Mouse (Mus musculus): ENCODE measurements at regions not wholly inside any gene's neighbourhood (a gene's known extent, or its start where the extent isn't known, plus 50 kb on each side); places are given as distances from the start of the nearest gene placed in this dataset.

DNA sequence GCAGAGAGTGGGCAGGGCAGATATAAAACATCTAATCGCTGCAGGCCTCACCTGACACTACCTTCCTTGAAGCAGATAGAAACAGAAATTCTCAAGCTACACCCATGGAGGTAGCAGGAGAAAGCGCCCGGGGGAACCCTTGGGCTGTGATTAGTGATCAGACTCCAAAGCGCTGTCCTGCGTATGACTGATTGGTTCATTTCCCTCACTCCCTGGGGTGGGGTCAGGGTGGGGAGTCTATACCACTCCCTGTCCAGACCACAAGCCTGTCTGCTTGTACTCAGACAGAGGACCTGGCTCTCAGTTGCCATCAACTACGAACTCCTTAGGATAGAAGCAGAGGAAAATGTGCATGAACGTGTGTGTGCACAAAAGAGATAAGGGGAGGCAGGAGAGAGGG lies 77.7 kb downstream of the Gm826 start:
- DNase-seq, result no peak

DNA sequence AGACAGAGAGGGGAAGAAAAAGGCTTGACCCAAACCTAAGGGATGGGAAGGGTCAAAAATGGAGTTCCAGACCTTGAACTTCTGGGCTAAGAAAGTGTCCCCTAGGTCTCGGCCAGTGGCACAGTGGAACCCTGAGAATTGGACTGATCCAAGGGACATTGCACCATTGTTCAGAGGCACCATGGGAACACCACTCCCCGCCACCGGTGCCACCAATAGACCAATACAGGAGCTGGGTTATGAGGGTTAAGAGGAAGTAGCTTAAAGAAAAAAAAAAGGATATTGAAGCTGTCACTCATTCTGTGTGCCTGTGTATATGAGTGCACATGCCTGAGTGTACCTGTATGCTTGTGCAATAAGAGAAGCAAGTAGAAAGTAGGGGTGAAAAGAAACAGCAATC lies 83.7 kb downstream of the Gm826 start:
- no peak for DNase-seq

DNA sequence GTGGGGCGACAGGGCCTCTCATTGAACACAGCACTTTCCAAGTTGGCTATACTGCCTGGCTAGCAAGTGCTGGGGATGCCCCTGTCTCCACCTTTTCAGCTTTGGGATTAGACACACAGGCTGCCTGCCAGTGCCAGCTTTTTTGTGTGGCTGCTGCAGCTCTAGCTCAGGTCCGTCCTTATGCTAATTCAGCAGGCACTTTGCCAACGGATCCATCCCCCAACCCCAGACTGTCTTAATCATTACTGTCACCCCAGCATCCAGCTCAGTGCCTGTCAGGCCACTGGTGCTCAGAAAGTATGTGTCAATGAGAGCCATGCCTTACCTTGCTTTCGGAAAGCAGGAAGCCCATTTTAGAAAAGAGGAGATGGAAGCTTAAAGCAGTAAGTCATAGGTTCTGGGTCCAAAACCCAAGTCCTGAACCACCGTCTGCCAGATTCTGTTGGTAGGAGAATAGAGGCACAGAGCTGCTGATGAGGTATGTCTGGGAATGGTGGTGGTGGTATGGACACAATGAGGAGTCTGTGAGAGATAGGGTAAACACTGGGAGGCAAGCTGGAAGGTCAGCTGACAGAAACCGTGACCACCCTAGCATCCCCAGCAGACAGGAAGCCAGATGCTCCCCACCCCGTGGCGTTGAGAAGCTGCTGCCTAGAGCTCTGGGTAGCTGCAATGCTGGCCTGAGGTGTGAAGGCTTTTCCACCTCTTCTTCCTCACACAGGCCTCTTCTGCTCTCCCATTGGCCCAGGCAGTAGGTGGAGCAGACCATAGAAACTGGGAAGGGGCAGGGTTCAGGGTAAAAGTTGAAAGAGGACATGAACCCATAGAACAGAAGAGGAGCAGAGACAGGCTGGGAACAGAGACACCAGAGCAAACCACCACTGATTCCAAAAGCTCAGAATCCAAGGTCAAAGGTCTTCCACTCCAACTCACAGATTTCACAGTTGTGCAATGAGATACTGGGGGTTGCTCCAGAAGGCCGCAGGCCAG lies 84.6 kb downstream of the Gm826 start:
- no peak for DNase-seq

DNA sequence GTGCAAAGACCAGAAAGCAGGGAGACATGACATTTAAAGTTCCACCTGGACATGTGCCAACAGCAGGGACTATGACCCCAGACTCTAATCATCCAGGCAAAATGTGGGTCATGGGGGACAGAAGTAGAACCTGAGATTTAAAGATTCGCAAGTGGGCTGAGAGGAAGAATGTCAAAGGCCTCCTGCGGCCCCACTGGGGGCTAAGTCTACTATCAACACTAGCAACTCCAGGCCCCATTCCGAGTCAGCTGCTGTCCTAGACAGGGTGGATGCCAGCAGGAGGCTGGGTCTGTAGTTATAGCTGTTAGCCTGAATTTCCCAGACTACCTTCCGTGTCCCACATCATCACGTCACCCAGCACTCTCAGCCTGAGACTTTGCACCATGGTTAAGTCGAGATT lies 86.7 kb downstream of the Gm826 start:
- no peak for DNase-seq

DNA sequence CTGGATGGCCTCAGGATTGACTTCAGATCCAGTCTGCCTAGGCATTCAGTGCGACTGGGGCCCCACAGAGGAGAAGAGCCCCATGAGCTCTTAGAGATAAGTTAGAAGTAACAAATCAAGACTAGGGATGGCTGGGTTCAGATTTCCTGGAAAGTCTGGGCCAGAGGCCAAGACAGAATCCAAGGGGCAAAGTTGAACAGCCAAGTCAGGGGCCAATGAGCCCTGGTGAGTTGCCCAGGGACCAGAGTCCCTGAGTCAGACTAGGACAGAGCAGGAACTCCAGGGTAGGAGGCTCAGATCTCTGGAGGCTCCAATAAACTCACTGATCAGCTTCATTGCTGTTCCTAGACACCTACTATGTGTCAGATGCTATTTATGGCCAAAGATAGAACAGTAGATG lies 87.6 kb downstream of the Gm826 start:
- peak; percentile 56 for DNase-seq

DNA sequence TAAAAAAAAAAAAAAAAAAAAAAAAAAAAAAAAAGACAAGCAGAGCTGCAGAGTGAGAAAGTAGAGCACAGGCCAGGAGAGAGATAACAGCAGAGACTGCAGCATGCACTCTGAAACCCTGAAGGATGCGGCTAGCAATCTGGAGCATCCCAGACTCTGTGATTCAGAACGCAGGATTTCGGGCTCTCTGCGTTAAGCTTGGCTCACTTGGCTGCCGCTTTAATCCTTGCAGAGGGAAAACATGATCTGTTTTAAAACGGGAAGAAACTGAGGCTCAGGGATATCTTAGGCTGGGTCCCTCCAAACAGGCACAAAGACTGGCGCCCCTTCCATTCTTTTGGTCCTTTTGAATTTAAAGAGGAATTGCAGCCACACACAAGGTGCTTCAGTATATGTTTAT lies 89.1 kb downstream of the Gm826 start:
- no peak for DNase-seq

DNA sequence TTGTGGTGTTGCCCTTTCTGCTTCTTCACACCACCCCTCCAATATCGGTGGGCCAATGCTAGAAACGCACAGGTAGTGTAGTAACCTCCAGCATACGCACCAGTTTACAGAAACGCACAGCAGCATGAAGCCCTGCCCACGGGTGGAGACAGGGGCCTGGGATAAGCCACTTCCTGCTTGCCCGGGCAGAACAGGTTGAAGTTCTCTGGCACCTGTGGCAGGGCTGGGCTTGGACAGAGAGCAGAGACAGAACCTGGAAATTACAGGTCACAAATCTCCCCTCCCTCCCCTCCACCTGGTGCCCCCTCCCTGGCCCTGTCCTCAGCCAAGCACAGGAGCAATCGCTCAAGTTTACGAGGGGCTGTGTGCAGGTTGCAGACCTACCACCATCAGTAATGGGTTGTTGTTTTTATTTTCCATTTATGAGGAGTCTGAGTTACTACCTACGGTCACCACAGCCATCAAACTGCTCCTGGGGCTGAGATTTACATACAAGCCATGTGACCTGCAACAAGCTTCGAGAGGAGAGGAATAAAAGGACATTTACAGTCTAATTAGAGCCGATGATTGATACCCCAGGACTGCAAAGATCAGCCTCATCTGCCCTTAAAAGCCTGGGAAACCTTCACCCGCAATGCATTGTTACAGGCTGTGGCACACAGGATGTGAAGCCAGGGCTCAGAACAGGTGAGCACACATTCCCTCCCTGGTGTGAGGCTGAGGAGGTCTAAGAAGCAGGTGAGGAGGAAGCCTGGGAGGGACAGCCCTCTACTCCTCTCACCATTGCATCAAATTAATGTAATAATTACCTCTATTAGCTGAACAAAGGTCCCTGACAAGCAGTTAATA lies 93.2 kb downstream of the Gm826 start:
- no peak for DNase-seq

DNA sequence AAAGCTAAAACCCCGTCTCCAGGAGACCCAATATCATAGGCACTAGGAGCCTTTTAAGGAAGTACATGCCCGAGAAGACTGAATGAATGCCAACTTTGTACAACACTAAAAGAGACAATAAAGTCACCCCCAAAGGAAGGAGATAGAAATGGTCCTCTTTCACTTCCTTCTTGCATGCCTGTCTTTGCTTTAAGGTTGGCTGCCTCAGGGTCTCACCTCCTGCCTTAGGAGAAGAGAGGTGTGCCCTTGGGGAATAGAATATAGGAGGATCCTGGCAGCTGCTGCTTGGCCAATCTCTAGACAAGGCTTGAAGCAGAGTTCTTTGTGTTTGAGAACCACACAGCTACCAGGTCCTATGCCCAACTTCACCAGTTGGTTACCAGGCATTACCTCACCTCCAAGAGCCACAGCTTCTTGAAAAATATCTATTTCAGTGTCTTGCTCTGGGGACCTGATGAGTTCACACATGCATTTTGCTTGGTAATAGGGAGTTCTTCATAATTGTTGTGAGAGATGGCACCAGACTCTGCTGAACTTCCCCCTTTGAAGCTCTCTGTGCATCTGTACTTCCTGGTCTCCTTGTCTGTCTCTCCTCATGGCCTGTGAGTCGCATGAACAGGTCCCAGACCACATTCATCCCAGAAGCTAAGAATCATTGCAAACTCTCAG lies 96.4 kb downstream of the Gm826 start:
- DNase-seq, result no peak

DNA sequence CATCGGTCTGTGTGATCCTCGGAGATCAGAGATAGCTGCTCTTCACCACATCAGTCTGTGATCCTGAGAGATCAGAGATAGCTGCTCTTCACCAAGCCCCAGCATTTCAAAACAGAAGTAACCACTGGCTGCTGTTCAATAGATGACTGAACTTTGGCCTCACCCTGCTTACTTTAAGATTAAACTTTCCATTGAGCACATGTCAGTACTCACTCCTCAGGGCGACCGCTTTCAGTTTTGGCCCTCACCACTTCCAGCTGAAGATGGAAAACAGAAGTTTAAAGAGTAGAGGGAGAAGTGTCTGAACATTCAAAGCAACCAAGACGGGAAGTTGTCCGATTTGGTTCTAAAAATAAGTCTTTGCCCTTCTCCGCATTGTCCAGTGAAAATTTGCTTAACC lies 97.2 kb downstream of the Gm826 start:
- peak; percentile 11 for DNase-seq

DNA sequence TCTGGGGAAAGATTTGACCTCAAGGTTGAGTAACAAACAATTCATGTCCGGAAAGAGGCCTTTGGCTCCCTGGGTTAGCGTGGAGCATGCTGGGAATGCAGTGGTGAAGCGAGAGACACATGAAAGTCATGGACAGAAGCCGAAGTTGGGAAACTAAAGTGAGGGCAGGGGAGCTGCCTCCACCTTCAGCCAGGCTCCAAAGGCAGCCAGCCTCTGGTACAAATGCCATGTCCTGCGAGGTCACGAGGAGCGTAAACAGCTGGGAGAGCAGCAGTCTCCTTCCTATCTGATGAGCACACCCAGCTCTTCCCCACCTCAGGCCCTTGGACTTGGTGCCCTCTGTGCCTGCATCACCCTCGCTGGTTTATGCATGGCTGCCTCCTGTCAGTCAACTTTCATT lies 103.2 kb downstream of the Gm826 start:
- DNase-seq, result peak; percentile 32

DNA sequence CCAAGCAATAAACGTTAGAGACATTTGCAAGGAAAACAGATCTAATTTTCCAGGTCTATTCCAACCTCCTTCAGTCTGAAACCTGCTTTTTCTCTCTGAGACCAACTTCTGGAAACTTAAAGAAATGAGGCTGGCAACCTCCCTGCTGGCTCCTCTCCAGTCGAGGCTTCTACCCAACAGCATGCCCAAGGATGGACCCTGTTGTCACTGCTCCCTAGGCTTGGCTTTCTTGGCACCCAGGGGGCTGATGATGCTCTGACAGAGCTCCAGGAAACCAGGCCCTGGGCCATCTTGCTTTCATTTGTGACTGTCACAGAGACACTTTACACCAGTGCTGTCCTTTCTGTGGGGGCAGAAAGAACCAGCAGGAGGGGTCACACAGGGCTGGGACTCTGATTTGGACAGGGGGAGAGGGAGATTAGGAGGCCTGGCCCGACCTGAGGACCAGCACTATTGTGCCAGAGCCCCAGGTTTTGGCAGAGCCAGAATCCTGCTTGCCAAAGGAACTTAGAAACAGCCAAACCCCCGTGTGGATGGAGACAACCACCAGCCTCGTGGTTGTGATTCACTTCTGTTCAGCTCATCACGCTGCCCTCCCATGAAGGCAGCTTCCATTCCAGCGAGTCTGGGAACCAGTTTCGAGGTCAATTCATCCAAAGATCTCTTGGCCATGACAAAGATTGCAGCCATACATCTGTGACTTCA lies 105.5 kb downstream of the Gm826 start:
- no peak for DNase-seq

DNA sequence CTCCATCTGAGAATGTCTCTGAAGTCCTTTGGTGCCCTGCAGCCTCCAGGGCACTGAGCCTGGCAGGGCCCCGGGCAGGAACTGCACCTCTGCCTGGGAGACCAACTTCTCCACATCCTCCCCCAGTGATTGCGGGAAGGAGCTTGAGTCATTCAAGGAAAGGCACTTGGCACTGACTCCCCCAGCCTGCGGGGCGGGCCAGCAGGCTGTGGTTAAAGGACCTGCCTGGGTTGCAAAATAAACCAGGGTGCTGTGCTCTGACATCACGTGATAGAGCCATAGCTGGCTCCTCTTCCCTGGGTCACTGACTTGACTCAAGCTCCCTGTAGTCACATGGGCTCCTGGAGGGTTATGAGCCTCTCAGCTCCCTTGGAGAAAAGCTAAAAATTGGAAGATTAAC lies 108.5 kb downstream of the Gm826 start:
- DNase-seq, result peak; percentile 77

DNA sequence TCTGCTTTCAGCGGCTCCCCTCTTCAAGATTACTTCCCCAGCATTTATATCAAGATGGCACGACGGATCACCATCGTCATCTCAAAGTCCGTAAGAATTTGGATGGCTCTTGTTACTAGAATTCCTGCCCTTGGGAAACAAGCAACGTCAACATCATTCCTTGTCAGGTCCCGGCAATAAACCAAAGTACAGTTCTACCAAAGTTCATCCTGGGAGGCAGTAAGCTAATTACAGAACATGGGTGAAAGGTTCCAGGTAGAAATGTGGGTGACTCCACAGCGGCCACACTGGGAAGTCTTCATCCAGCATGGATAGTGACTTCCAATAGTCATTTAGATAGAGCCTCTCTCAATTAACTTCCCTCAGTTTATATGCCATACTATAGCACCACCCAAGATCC lies 110.6 kb downstream of the Gm826 start:
- no peak for DNase-seq

DNA sequence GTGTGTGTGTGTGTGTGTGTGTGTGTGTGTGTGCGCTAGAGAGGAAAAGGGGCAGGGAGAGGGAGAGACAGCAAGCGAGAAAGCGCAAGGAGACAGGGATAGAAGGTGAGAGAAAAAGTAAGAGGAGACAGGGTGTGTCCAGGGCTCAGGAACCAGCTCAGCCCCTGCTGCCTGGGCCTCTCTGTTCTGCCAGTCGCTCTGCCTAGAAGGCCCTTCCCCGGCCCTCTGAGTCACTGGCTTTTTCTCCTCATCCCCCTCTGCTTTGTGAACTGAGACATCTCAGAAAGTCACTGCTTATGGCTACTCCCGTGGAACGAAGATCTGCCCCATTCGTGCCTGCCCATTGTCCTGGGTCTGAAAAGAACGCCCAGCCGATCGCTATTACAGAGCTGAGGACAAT lies 112.2 kb downstream of the Gm826 start:
- no peak for DNase-seq

DNA sequence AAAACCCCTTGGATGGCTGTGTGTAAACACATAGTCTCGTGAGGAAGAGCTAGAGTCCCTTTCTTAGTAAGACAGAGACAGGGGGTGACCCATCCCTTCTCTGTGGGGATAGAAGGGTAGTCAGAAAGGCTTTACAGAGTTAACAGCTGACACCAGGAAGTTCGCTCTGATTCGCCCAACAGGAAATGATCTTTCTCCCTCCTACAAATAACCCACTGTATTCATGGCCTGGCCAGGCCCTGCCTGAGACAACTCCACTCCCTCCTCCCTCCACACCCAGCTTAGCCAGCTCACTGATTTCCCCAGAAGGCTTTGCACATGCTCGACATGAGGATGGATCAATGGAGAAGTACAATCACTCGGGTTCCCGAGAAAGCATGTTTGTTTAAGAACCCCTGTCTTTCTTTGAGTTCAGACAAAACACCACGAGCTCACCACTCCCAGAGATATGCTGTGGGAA lies 113.4 kb downstream of the Gm826 start:
- no peak for DNase-seq

DNA sequence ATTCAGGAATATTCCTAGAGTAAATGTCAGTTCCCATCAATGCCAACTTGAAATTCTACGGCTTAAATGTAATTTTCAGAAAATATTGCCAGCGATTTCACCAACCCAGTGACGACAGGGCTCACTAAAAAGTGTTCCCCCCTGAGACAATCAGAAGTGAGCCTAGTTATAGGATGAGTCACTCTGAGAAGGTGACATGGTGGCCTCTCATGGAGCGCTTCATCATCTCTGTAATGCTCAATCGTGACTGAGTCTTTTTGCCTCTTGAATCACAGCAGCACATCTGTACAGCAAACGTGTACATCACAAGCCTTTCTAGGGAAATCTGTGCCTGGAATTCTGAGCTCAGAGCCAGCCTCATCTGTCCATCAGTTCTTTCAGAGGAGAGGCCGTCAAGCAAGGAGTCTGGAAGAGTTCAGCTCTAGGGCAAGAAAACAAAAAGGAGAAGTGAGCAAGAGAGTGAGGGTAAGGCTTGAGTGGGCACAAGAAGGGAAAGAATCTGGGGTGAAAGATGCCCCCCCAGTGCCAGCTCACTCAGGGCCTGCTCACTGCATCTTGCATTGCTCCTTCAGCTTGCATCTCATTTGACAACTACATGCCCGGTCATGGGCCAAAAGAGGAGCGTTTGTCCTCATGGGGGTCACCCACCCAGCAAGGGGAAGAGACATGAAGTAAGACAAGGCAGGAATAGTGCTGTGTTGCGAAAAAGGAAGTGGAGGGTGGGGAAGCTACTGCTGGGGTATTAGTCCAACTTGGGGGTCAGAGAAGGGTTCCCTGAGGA lies 119.7 kb downstream of the Gm826 start:
- DNase-seq, result no peak

DNA sequence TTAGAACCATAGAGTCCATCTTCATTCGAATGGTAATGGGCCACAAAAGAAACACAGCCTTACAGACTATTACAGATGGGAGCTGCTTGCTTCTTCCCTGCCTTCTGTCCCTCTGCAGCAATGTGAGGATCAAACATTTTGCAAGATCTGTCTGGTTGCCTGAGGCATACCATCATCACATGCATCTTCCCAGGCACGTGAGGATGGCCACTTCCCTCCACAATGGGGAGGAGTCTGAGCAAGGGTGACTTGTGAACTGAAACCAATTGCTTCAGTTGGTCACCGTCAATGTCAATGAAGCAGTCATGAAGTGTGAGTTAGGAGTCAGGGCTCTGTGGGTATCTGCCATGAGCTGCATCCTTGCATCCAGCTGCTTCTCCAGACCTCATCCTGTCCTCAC lies 123.5 kb downstream of the Gm826 start:
- DNase-seq, result no peak

DNA sequence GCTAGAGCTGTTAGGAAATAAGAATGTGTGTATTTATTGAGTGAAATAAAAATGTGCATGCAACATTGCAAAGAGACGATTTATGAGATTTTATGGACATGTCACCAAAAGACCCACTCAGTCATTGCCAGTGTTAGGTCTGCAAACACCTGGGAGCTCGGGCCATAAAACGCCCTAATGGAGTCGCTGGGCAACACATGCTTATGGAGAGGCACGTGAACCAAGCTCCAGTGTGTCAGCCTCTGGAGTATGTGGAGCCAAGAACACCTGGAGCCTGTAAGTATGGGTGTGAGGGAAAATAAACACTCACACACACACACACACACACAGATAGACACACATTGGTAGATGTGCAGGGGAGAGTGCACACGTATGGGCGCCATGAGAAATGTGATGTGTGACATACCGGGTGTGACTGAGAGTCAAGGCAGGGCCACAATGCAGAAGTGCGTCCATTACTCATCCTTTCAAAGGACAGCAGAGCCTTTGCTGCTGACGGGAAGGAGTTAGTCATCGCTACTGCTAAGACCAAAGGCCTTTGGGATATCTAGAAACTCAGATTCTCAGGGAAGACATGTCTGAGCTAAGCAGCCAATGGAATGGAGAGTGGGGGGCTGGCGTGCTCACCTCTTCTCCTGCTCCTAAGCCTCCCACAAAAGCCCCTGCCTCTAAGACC lies 124.2 kb downstream of the Gm826 start:
- peak; percentile 11 for DNase-seq

DNA sequence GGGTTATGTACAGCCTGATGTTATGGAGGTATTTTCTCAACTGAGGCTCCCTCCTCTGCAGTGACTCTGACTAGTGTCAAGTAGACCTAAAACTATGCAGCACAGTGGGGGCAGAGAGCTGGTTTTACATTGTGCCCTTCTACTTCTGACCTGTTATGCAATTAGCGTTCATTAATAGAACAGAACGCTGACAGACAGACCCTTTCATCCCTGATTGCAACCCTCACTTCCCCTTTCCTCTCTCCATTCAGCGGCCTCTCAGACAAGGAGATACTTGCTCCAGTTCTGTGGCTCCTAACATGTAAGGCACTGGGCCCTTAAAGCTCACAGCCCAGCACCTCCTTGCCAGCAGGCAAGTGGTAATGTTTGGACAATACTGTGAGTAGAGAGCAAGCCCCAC lies 125.7 kb downstream of the Gm826 start:
- no peak for DNase-seq

DNA sequence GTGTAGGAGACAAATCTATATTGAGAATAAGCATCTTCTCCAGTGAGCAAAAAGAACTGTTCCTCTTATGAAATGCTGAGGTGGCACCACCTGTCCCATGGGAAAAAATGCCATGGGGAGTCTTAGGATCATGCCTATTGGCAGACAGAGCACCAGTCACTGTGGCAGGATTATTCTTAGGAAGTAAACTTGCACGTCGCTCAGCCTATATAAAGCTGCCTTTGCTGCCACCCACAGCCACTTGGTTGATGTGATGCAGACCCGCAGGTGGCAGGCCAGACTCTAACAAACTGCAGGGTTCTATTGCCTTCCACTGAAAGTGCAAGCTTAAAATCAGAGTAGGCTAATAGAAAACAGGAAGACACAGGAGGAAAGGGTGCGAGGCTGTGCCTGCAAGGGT lies 126.7 kb downstream of the Gm826 start:
- DNase-seq, result no peak
